Mouse (Mus musculus): ENCODE data around the gene Gm10974. TPM values are rescaled to one million over a fixed set of nuclear protein-coding genes. Genes with fewer than 3 reads are reported as not detected.
A peak's percentile ranks its signal among the peaks of the same experiment; 100 is the strongest.

Gene Gm10974
- total and polyA plus RNA-seq, 3 experiments: not detected

GRCm38 (mm10) chr7:66369071-66369933 is 3.6 kb downstream of the Gm10974 start:
- Histone ChIP-seq H3K36me3 (ENCODE audit: control insufficient read depth in 1 of 2, insufficient read depth in 2 of 2, low read length in 2 of 2) (peaks cover 0 to 3% of the 10 kb centered on the region in 2 experiments; a peak in 2 of 4 replicates), H3K27ac (ENCODE audit: control insufficient read depth, low read depth, low read length) (no peak overlapping the region), H3K79me2 (ENCODE audit: control insufficient read depth, insufficient read depth, low read length, poor library complexity) (0 out of 2 replicates have a peak, but pooled peaks cover 2% of the 10 kb centered on the region), H3K9me3 (replicated peaks; ENCODE audit: insufficient read depth, low read length) (no peaks in the 10 kb centered on the region), H3K27me3 (ENCODE audit: control insufficient read depth in 1 of 2, insufficient read depth in 2 of 2, low read length in 2 of 2) (no peaks in the 10 kb centered on the region), H3K9ac (ENCODE audit: control insufficient read depth, low read depth, low read length, poor library complexity, severe bottlenecking) (no peak overlapping the region), H3K4me1 (ENCODE audit: control insufficient read depth in 1 of 2, insufficient read depth in 2 of 2, low read length in 2 of 2) (no peaks in the 10 kb centered on the region), H3K4me3 (ENCODE audit: control insufficient read depth in 1 of 2, insufficient read depth in 1 of 2, low read depth in 2 of 2, low read length in 2 of 2) (no peak overlapping the region)
- DNase-seq (ENCODE audit: low read depth, low spot score): peak; percentile 24
- TF ChIP-seq GABPA (IDR thresholded peaks at IDR 0.05; ENCODE audit: low read depth, low read length): no peak
- TF ChIP-seq CTCF (IDR thresholded peaks at IDR 0.05 in 2 of 3, conservative IDR thresholded peaks at IDR 0.05 in 1 of 3; ENCODE audit: control insufficient read depth in 1 of 3, insufficient read depth in 1 of 3, low read depth in 2 of 3, low read length in 3 of 3, poor library complexity in 1 of 3, severe bottlenecking in 1 of 3): no peak
- TF ChIP-seq POLR2A (IDR thresholded peaks at IDR 0.05; ENCODE audit: control insufficient read depth in 1 of 2, insufficient read depth in 1 of 2, low read depth in 1 of 2, low read length in 2 of 2, poor library complexity in 1 of 2): no peak

GRCm38 (mm10) chr7:66369934-66370445 is 4.3 kb downstream of the Gm10974 start:
- Histone ChIP-seq H3K9me3 (replicated peaks; ENCODE audit: insufficient read depth, low read length) (no peaks in the 10 kb centered on the region), H3K4me1 (ENCODE audit: control insufficient read depth in 1 of 2, insufficient read depth in 2 of 2, low read length in 2 of 2) (no peaks in the 10 kb centered on the region), H3K9ac (ENCODE audit: control insufficient read depth, low read depth, low read length, poor library complexity, severe bottlenecking) (no peak overlapping the region), H3K36me3 (ENCODE audit: control insufficient read depth in 1 of 2, insufficient read depth in 2 of 2, low read length in 2 of 2) (peaks cover 0 to 3% of the 10 kb centered on the region in 2 experiments; a peak in 1 of 4 replicates), H3K79me2 (ENCODE audit: control insufficient read depth, insufficient read depth, low read length, poor library complexity) (0 out of 2 replicates have a peak, but pooled peaks cover 2% of the 10 kb centered on the region), H3K4me3 (ENCODE audit: control insufficient read depth in 1 of 2, insufficient read depth in 1 of 2, low read depth in 2 of 2, low read length in 2 of 2) (no peak overlapping the region), H3K27me3 (ENCODE audit: control insufficient read depth in 1 of 2, insufficient read depth in 2 of 2, low read length in 2 of 2) (no peaks in the 10 kb centered on the region), H3K27ac (ENCODE audit: control insufficient read depth, low read depth, low read length) (no peak overlapping the region)
- DNase-seq (ENCODE audit: low read depth, low spot score): no peak
- TF ChIP-seq MEF2A (IDR thresholded peaks at IDR 0.05; ENCODE audit: extremely low read depth, insufficient replicate concordance, low read depth, low read length, poor library complexity, severe bottlenecking): no peak
- TF ChIP-seq E2F4 (IDR thresholded peaks at IDR 0.05; ENCODE audit: borderline replicate concordance, low read depth, low read length): no peak
- TF ChIP-seq ETS1 (IDR thresholded peaks at IDR 0.05; ENCODE audit: low read depth, low read length): no peak
- TF ChIP-seq NELFE (IDR thresholded peaks at IDR 0.05; ENCODE audit: low read depth, low read length): no peak
- TF ChIP-seq MYC (IDR thresholded peaks at IDR 0.05; ENCODE audit: low read depth, low read length): no peak
- no peak for TF ChIP-seq ZC3H11A (IDR thresholded peaks at IDR 0.05; ENCODE audit: low read depth, low read length)
- no peak for TF ChIP-seq EP300 (IDR thresholded peaks at IDR 0.05; ENCODE audit: low read depth in 1 of 2, low read length in 2 of 2)
- TF ChIP-seq POLR2A (IDR thresholded peaks at IDR 0.05; ENCODE audit: control insufficient read depth in 1 of 2, insufficient read depth in 1 of 2, low read depth in 1 of 2, low read length in 2 of 2, poor library complexity in 1 of 2): no peak
- TF ChIP-seq POLR2AphosphoS2 (IDR thresholded peaks at IDR 0.05; ENCODE audit: low read length): no peak

- Histone ChIP-seq H3K9ac (ENCODE audit: control insufficient read depth, low read depth, low read length, poor library complexity, severe bottlenecking) (no peak overlapping the region), H3K27me3 (ENCODE audit: control insufficient read depth in 1 of 2, insufficient read depth in 2 of 2, low read length in 2 of 2) (no peaks in the 10 kb centered on the region), H3K27ac (ENCODE audit: control insufficient read depth, low read depth, low read length) (no peak overlapping the region), H3K36me3 (ENCODE audit: control insufficient read depth in 1 of 2, insufficient read depth in 2 of 2, low read length in 2 of 2) (peaks cover 0 to 3% of the 10 kb centered on the region in 2 experiments; a peak in 1 of 4 replicates), H3K4me3 (ENCODE audit: control insufficient read depth in 1 of 2, insufficient read depth in 1 of 2, low read depth in 2 of 2, low read length in 2 of 2) (no peak overlapping the region), H3K79me2 (ENCODE audit: control insufficient read depth, insufficient read depth, low read length, poor library complexity) (0 out of 2 replicates have a peak, but pooled peaks cover 2% of the 10 kb centered on the region), H3K9me3 (replicated peaks; ENCODE audit: insufficient read depth, low read length) (no peaks in the 10 kb centered on the region), H3K4me1 (ENCODE audit: control insufficient read depth in 1 of 2, insufficient read depth in 2 of 2, low read length in 2 of 2) (no peaks in the 10 kb centered on the region)
- TF ChIP-seq KAT2A (conservative IDR thresholded peaks at IDR 0.05; ENCODE audit: low read depth, low read length): no peak
- TF ChIP-seq MAZ (IDR thresholded peaks at IDR 0.05; ENCODE audit: low read depth, low read length): no peak
- TF ChIP-seq MAX (IDR thresholded peaks at IDR 0.05; ENCODE audit: low read length): no peak
- no peak for TF ChIP-seq BHLHE40 (IDR thresholded peaks at IDR 0.05; ENCODE audit: borderline replicate concordance, low read depth, low read length)
- TF ChIP-seq UBTF (IDR thresholded peaks at IDR 0.05; ENCODE audit: borderline replicate concordance, insufficient read depth, low read depth, low read length): no peak
- no peak for TF ChIP-seq SMC3 (IDR thresholded peaks at IDR 0.05; ENCODE audit: low read depth, low read length)
- no peak for TF ChIP-seq MYB (IDR thresholded peaks at IDR 0.05; ENCODE audit: low read depth, low read length)
- TF ChIP-seq ZC3H11A (IDR thresholded peaks at IDR 0.05; ENCODE audit: low read depth, low read length): no peak
- TF ChIP-seq JUND (IDR thresholded peaks at IDR 0.05; ENCODE audit: low read depth, low read length): no peak
- TF ChIP-seq GATA1 (IDR thresholded peaks at IDR 0.05; ENCODE audit: low read depth, low read length): no peak
- DNase-seq (ENCODE audit: low read depth, low spot score): no peak
These were observed 5.3 kb downstream of the Gm10974 start for GRCm38 (mm10) chr7:66370970-66371369.

Measured in MEL (cell line).